Mouse (Mus musculus): Measurements from ENCODE around the gene Fam120a. TPM values are rescaled to one million over a fixed set of nuclear protein-coding genes. Genes with fewer than 3 reads are reported as not detected.

The Fam120a gene
- 13.9 and 14.4 TPM in 2 replicates for polyA plus RNA-seq (2015; fragmentation: Nextera tagmentation; extraction: Ambion mirVana)

- no peaks in the 10 kb centered on the region for H3K36me3 ChIP-seq
- WGBS: under 1% methylated on average over 94 of the region's 116 CpGs
- H3K9me3 ChIP-seq: no peaks in the 10 kb centered on the region
- no peaks in the 10 kb centered on the region for H3K27me3 ChIP-seq
- peak within 1 kb of the TSS; percentile 94 for H3K9ac ChIP-seq (replicated peaks)
- H3K4me1 ChIP-seq: peaks cover 46% of the 10 kb centered on the region
- peak within 1 kb of the TSS; percentile 96 for H3K4me3 ChIP-seq
- peak within 1 kb of the TSS; percentile 93 for H3K4me2 ChIP-seq (replicated peaks)
- peak within 1 kb of the TSS; percentile 99 for H3K27ac ChIP-seq (replicated peaks)
- ATAC-seq (replicated peaks): peak; percentile 90
Observed at GRCm38 (mm10) chr13:48967956-48968749, at the start of gene Fam120a. Gene Fam120a (minus strand): TSS chr13:48968017.

- no peaks in the 10 kb centered on the region; the same call in 1 of the 2 replicates for H3K9me3 ChIP-seq
Observed at GRCm38 (mm10) chr13:49017375-49017774, 49.6 kb upstream of the Fam120a start.

DNA sequence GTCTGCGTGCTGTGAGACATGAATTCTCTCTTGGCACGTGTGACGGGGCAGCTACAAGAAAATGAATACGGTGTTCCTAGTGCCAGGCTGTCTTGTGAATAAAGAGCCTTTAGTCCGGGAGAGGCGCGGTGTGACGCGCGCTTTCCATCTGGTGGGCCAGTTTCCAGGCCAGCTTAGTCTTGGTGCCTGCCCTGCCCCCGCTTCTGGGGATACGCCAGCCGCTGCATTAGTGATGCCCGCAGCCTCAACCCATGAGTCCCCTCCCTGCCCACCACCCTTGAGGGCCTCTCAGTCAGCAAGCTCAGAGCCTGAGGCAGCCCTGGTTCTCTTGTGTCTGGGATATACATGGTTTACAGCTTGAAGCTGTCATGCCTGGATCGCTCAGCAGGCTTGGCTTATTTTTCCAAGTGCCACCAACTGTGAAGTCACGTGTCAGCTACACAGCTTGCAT is 48.5 kb upstream of the Fam120a start:
- H3K27ac ChIP-seq (replicated peaks): peak overlapping the region; percentile 99
- peaks cover 37% of the 10 kb centered on the region for H3K4me1 ChIP-seq
- H3K4me3 ChIP-seq: peak overlapping the region; percentile 32
- peak; percentile 96 for ATAC-seq (replicated peaks)
- peak overlapping the region; percentile 61 for H3K4me2 ChIP-seq (replicated peaks)
- no peaks in the 10 kb centered on the region for H3K36me3 ChIP-seq
- peak overlapping the region; percentile 47 for H3K9ac ChIP-seq (replicated peaks)
- H3K9me3 ChIP-seq: no peaks in the 10 kb centered on the region; the same call in 1 of the 2 replicates
- no peaks in the 10 kb centered on the region for H3K27me3 ChIP-seq
- under 1% methylated on average over 16 of the region's 16 CpGs for WGBS

More at GRCm38 (mm10) chr13:49017375-49017774, 49.6 kb upstream of the Fam120a start:
- H3K9ac ChIP-seq (replicated peaks): no peak overlapping the region
- peaks cover 37% of the 10 kb centered on the region for H3K4me1 ChIP-seq
- H3K27ac ChIP-seq (replicated peaks): peak overlapping the region; percentile 99; the same call in 1 of the 2 replicates
- H3K4me3 ChIP-seq: no peak overlapping the region
- H3K27me3 ChIP-seq: no peaks in the 10 kb centered on the region
- no peak overlapping the region for H3K4me2 ChIP-seq (replicated peaks)
- WGBS: 100% methylated on average over 1 of the region's 1 CpGs
- ATAC-seq (replicated peaks): no peak
- H3K36me3 ChIP-seq: no peaks in the 10 kb centered on the region

- peaks cover 37% of the 10 kb centered on the region for H3K4me1 ChIP-seq
- 2% methylated on average over 30 of the region's 30 CpGs for WGBS
- H3K4me2 ChIP-seq (replicated peaks): peak overlapping the region; percentile 61
- ATAC-seq (replicated peaks): peak; percentile 56
- H3K27me3 ChIP-seq: no peaks in the 10 kb centered on the region
- H3K27ac ChIP-seq (replicated peaks): peak overlapping the region; percentile 99
- H3K4me3 ChIP-seq: peak overlapping the region; percentile 32
- H3K9ac ChIP-seq (replicated peaks): peak overlapping the region; percentile 47
- no peaks in the 10 kb centered on the region; the same call in 1 of the 2 replicates for H3K9me3 ChIP-seq
- H3K36me3 ChIP-seq: no peaks in the 10 kb centered on the region
Observed at GRCm38 (mm10) chr13:49015366-49016306, 47.8 kb upstream of the Fam120a start.

DNA sequence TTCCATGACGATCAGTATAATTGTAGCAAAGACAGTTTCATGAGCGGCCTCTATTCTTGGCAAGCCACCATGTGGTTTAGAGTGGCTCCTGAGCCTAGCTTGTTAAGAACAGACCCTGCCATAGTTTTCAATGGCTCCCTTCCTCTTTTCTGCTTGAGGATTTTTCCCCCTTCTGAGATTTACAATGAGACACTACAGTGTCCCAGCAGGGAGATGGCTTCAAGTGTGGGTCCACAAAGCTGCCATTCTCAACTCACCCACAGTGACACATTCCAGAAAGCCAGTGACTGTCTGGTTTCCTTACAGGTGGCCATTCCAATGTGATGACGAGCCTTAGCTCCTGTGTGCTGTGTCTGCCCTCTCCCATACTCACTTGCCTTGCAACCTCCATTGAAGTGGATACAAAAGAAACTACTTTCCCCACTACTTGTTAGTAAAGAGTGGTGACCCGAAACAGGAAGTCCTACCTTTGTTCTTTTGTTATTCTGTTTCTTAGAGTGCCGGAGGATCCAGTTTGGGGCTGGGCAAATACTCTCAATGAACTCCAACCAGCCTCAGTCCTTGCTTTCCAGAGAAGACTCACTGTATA is 45.5 kb upstream of the Fam120a start:
- H3K4me3 ChIP-seq: no peak overlapping the region
- H3K9ac ChIP-seq (replicated peaks): no peak overlapping the region
- H3K27me3 ChIP-seq: no peaks in the 10 kb centered on the region
- 0 out of 2 replicates have a peak overlapping the region, but pooled peaks have one; percentile 12 for H3K27ac ChIP-seq (replicated peaks)
- WGBS: 13% methylated on average over 5 of the region's 5 CpGs
- H3K36me3 ChIP-seq: no peaks in the 10 kb centered on the region
- no peaks in the 10 kb centered on the region; the same call in 1 of the 2 replicates for H3K9me3 ChIP-seq
- peaks cover 33% of the 10 kb centered on the region for H3K4me1 ChIP-seq
- H3K4me2 ChIP-seq (replicated peaks): no peak overlapping the region
- no peak for ATAC-seq (replicated peaks)

- Histone ChIP-seq H3K27ac (replicated peaks) (peak overlapping the region; percentile 24; the same call in 1 of the 2 replicates), H3K4me1 (no peaks in the 10 kb centered on the region), H3K27me3 (no peaks in the 10 kb centered on the region), H3K9ac (replicated peaks) (no peak overlapping the region), H3K4me2 (replicated peaks) (no peak overlapping the region), H3K4me3 (no peak overlapping the region), H3K36me3 (no peaks in the 10 kb centered on the region), H3K9me3 (no peaks in the 10 kb centered on the region)
- WGBS: 42% methylated on average over 3 of the region's 3 CpGs
- ATAC-seq (replicated peaks): no peak
Observed at GRCm38 (mm10) chr13:49001691-49002090, 33.9 kb upstream of the Fam120a start.

DNA sequence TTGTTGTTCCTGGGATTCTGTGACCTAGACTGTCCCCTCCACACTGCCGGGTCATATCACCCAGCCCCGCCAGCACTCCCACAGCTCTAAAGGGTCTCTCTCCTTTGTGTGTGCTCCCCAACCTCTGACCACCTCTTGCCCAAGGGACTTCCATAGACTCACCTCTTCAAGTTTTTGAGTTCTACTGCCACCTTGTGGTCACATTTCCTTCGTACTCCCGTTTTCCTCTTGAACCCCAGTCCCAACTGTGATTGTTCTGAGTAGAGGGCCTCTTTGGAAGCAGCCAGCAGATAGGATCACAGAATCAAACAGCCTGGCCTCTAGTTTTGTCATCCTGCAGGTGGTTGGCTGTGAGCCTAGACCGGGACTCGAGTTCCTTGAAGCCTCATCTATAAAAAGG is 30.8 kb upstream of the Fam120a start:
- peak; percentile 48; the same call in 1 of the 2 replicates for ATAC-seq (replicated peaks)
- 13% methylated on average over 6 of the region's 6 CpGs for WGBS
- H3K27ac ChIP-seq (replicated peaks): no peak overlapping the region

GRCm38 (mm10) chr13:48996731-48997130 is 28.9 kb upstream of the Fam120a start:
- WGBS: 80% methylated on average over 4 of the region's 4 CpGs
- H3K4me2 ChIP-seq (replicated peaks): no peak overlapping the region
- H3K36me3 ChIP-seq: no peaks in the 10 kb centered on the region
- H3K4me3 ChIP-seq: no peak overlapping the region
- no peak overlapping the region for H3K27ac ChIP-seq (replicated peaks)
- no peaks in the 10 kb centered on the region for H3K27me3 ChIP-seq
- no peak overlapping the region for H3K9ac ChIP-seq (replicated peaks)
- ATAC-seq (replicated peaks): no peak
- H3K4me1 ChIP-seq: peaks cover 6% of the 10 kb centered on the region
- no peaks in the 10 kb centered on the region for H3K9me3 ChIP-seq

More for the DNA sequence above, 30.8 kb upstream of the Fam120a start:
- Histone ChIP-seq H3K9ac (replicated peaks) (no peak overlapping the region), H3K27me3 (no peaks in the 10 kb centered on the region), H3K9me3 (no peaks in the 10 kb centered on the region), H3K4me2 (replicated peaks) (no peak overlapping the region), H3K4me3 (no peak overlapping the region), H3K4me1 (peaks cover 6% of the 10 kb centered on the region), H3K36me3 (no peaks in the 10 kb centered on the region)

GRCm38 (mm10) chr13:48994903-48995302 is 27.1 kb upstream of the Fam120a start:
- H3K27me3 ChIP-seq: no peaks in the 10 kb centered on the region
- no peak overlapping the region for H3K9ac ChIP-seq (replicated peaks)
- H3K4me2 ChIP-seq (replicated peaks): no peak overlapping the region
- H3K9me3 ChIP-seq: no peaks in the 10 kb centered on the region
- no peak overlapping the region for H3K4me3 ChIP-seq
- peak; percentile 58; the same call in 1 of the 2 replicates for ATAC-seq (replicated peaks)
- 12% methylated on average over 3 of the region's 3 CpGs for WGBS
- no peaks in the 10 kb centered on the region for H3K36me3 ChIP-seq
- no peak overlapping the region for H3K27ac ChIP-seq (replicated peaks)
- peaks cover 6% of the 10 kb centered on the region for H3K4me1 ChIP-seq

- no peak overlapping the region for H3K9ac ChIP-seq (replicated peaks)
- no peak overlapping the region for H3K27ac ChIP-seq (replicated peaks)
- no peak overlapping the region for H3K4me3 ChIP-seq
- no peak for ATAC-seq (replicated peaks)
- no peaks in the 10 kb centered on the region for H3K27me3 ChIP-seq
- no peaks in the 10 kb centered on the region for H3K36me3 ChIP-seq
- H3K9me3 ChIP-seq: no peaks in the 10 kb centered on the region
- H3K4me1 ChIP-seq: peaks cover 6% of the 10 kb centered on the region
- H3K4me2 ChIP-seq (replicated peaks): no peak overlapping the region
Observed at GRCm38 (mm10) chr13:48992914-48993313, 25.1 kb upstream of the Fam120a start.

GRCm38 (mm10) chr13:48990138-48990537 is 22.3 kb upstream of the Fam120a start:
- 89% methylated on average over 2 of the region's 2 CpGs for WGBS

More at GRCm38 (mm10) chr13:48990138-48990537, 22.3 kb upstream of the Fam120a start:
- no peaks in the 10 kb centered on the region for H3K36me3 ChIP-seq
- H3K27me3 ChIP-seq: no peaks in the 10 kb centered on the region
- no peak for ATAC-seq (replicated peaks)
- H3K9ac ChIP-seq (replicated peaks): no peak overlapping the region
- H3K9me3 ChIP-seq: no peaks in the 10 kb centered on the region
- H3K4me2 ChIP-seq (replicated peaks): no peak overlapping the region
- peaks cover 5% of the 10 kb centered on the region for H3K4me1 ChIP-seq
- H3K4me3 ChIP-seq: no peak overlapping the region
- no peak overlapping the region for H3K27ac ChIP-seq (replicated peaks)
